Comparison of ENCODE assay signal across 27 mouse cellular contexts in genomic region chr13:60318436-60319020, GRCm38 (mm10).
DNase-seq lines count a peak whose midpoint lies in the region; ATAC-seq and TF ChIP-seq lines count a peak whose summit lies in the region.
"Had no signal": no experiment of that assay in that cellular context is flagged by ENCODE, and none has a peak within 500 bp of the region (broad histone marks: within the 10 kb centered on the region; RNA-seq: fewer than 3 reads in every experiment).

No protein-coding gene starts in this region.

- no peaks in the 10 kb centered on the region for H3K36me3 ChIP-seq in intestine, embryonic 14.5 days (ENCODE audit: control insufficient read depth, insufficient read depth, low read length)
- H3K36me3 ChIP-seq in intestine, postnatal 0 days (ENCODE audit: control insufficient read depth, insufficient read depth) = no peaks in the 10 kb centered on the region
- H3K36me3 ChIP-seq in stomach, embryonic 14.5 days (ENCODE audit: control insufficient read depth, insufficient read depth, low read length) = no peaks in the 10 kb centered on the region
- H3K36me3 ChIP-seq: embryonic facial prominence, embryonic 12.5 days; forebrain, embryonic 12.5 days; G1E; hindbrain, embryonic 15.5 days; kidney, embryonic 15.5 days; liver, embryonic 15.5 days had no signal

- H3K4me3 ChIP-seq in intestine, embryonic 14.5 days (ENCODE audit: low read depth, low read length) = no peak overlapping the region
- no peak overlapping the region for H3K4me3 ChIP-seq in intestine, postnatal 0 days (ENCODE audit: low read depth, low read length)
- H3K4me3 ChIP-seq in stomach, embryonic 14.5 days (ENCODE audit: low read depth, low read length) = no peak overlapping the region
- H3K4me3 ChIP-seq in left cerebral cortex, adult 2 months = no peak overlapping the region
- H3K4me3 ChIP-seq: embryonic facial prominence, embryonic 12.5 days; erythroblast, embryonic 14.5 days; forebrain, embryonic 12.5 days; hindbrain, embryonic 15.5 days; kidney, embryonic 15.5 days; liver, embryonic 15.5 days had no signal

- intact Hi-C loops in left cerebral cortex, adult 2 months (cut with DNase I) = no loop called here

- H3K4me1 ChIP-seq in intestine, embryonic 14.5 days (replicated peaks; ENCODE audit: control insufficient read depth, insufficient read depth, low read length) = no peaks in the 10 kb centered on the region
- no peaks in the 10 kb centered on the region for H3K4me1 ChIP-seq in intestine, postnatal 0 days (replicated peaks; ENCODE audit: control insufficient read depth, insufficient read depth, low read length)
- H3K4me1 ChIP-seq in stomach, embryonic 14.5 days (ENCODE audit: control insufficient read depth, insufficient read depth, low read length) = no peaks in the 10 kb centered on the region
- H3K4me1 ChIP-seq: forebrain, embryonic 12.5 days; hindbrain, embryonic 15.5 days; liver, embryonic 15.5 days had no signal

- no peak overlapping the region for H3K4me2 ChIP-seq in intestine, embryonic 14.5 days (ENCODE audit: low read length)
- no peak overlapping the region for H3K4me2 ChIP-seq in intestine, postnatal 0 days (replicated peaks; ENCODE audit: low read depth)
- H3K4me2 ChIP-seq in stomach, embryonic 14.5 days (replicated peaks; ENCODE audit: low read depth, low read length) = no peak overlapping the region
- H3K4me2 ChIP-seq: embryonic facial prominence, embryonic 12.5 days; forebrain, embryonic 12.5 days; hindbrain, embryonic 15.5 days; kidney, embryonic 15.5 days; liver, embryonic 15.5 days; midbrain, embryonic 11.5 days had no signal

- no peak for ATAC-seq in intestine, embryonic 14.5 days (replicated peaks; ENCODE audit: low FRiP score, low TSS enrichment, low read depth)
- no peak for ATAC-seq in intestine, postnatal 0 days
- ATAC-seq in stomach, embryonic 14.5 days (ENCODE audit: insufficient number of reproducible peaks, insufficient read depth, low FRiP score, low read depth) = no peak; the same call in 1 of the 2 replicates

- TF ChIP-seq CTCF in intestine, postnatal 0 days (IDR thresholded peaks at IDR 0.05; ENCODE audit: low read depth) = no peak
- TF ChIP-seq CTCF in left cerebral cortex, adult 2 months (IDR thresholded peaks at IDR 0.05) = no peak

- no peaks in the 10 kb centered on the region for H3K9me3 ChIP-seq in intestine, embryonic 14.5 days (ENCODE audit: control insufficient read depth, low read length)
- no peaks in the 10 kb centered on the region for H3K9me3 ChIP-seq in intestine, postnatal 0 days (ENCODE audit: control insufficient read depth)
- no peaks in the 10 kb centered on the region for H3K9me3 ChIP-seq in stomach, embryonic 14.5 days (ENCODE audit: control insufficient read depth, low read depth, low read length)
- H3K9me3 ChIP-seq: embryonic facial prominence, embryonic 12.5 days; forebrain, embryonic 12.5 days; hindbrain, embryonic 15.5 days; kidney, embryonic 15.5 days; liver, embryonic 15.5 days had no signal

- WGBS in intestine, embryonic 14.5 days = 49% methylated on average over 8 of the region's 8 CpGs
- WGBS in intestine, postnatal 0 days = 63% methylated on average over 8 of the region's 8 CpGs
- WGBS in stomach, embryonic 14.5 days = 47% methylated on average over 8 of the region's 8 CpGs

- DNase-seq in gastrocnemius, postnatal 25 days = peak; percentile 32
- no peak for DNase-seq in gastrocnemius, adult 8-10 months (ENCODE audit: low spot score in 2 of 2)
- no peak for DNase-seq in intestine, embryonic 14.5 days (ENCODE audit: low spot score)
- peak; percentile 18 for DNase-seq in adipocyte (ENCODE audit: low spot score)
- DNase-seq in left cerebral cortex, adult 2 months (ENCODE audit: extremely low spot score in 1 of 2, low spot score in 2 of 2) = no peak
- no peak for DNase-seq in thymus, postnatal 25 days
- DNase-seq: adrenal gland, adult 8-10 months; cerebellum, adult 11-12 months; cerebellum, postnatal 10 days; gastrocnemius, postnatal 10 days; kidney, adult 11 months; kidney, postnatal 36 days; layer of hippocampus, adult 9-11 months; left cerebral cortex, postnatal 4 days; liver; thymus, postnatal 14 days had no signal

- peak overlapping the region; percentile 27; the same call in 1 of the 2 replicates for H3K27ac ChIP-seq in intestine, embryonic 14.5 days (ENCODE audit: low read depth)
- H3K27ac ChIP-seq in intestine, postnatal 0 days (ENCODE audit: low read depth, low read length) = no peak overlapping the region
- H3K27ac ChIP-seq in stomach, embryonic 14.5 days (ENCODE audit: low read length) = peak overlapping the region; percentile 4; the same call in 1 of the 2 replicates
- no peak overlapping the region for H3K27ac ChIP-seq in left cerebral cortex, adult 2 months
- H3K27ac ChIP-seq: embryonic facial prominence, embryonic 12.5 days; forebrain, embryonic 12.5 days; hindbrain, embryonic 15.5 days; liver, embryonic 15.5 days had no signal

- H3K27me3 ChIP-seq in intestine, embryonic 14.5 days (replicated peaks; ENCODE audit: control insufficient read depth, insufficient read depth, low read length) = no peaks in the 10 kb centered on the region
- H3K27me3 ChIP-seq in intestine, postnatal 0 days (replicated peaks; ENCODE audit: control insufficient read depth, insufficient read depth, low read length) = no peaks in the 10 kb centered on the region
- no peaks in the 10 kb centered on the region for H3K27me3 ChIP-seq in stomach, embryonic 14.5 days (ENCODE audit: control insufficient read depth, insufficient read depth, low read length)
- H3K27me3 ChIP-seq: CH12.LX; embryonic facial prominence, embryonic 12.5 days; forebrain, embryonic 12.5 days; hindbrain, embryonic 15.5 days; kidney, embryonic 15.5 days; liver, embryonic 15.5 days had no signal

- H3K9ac ChIP-seq in intestine, embryonic 14.5 days (ENCODE audit: low read length) = no peak overlapping the region
- no peak overlapping the region for H3K9ac ChIP-seq in intestine, postnatal 0 days (ENCODE audit: low read depth, low read length)
- H3K9ac ChIP-seq in stomach, embryonic 14.5 days (replicated peaks; ENCODE audit: low read depth, low read length) = no peak overlapping the region
- H3K9ac ChIP-seq: embryonic facial prominence, embryonic 12.5 days; forebrain, embryonic 12.5 days; hindbrain, embryonic 15.5 days; kidney, embryonic 15.5 days; liver, embryonic 15.5 days had no signal

Comparison
In these comparisons a context has a peak if more than half of its experiments do, and no peak if none do; other contexts are left out.
1. DNase-seq: peak in gastrocnemius, postnatal 25 days (single experiment) and adipocyte (single experiment); none in gastrocnemius, adult 8-10 months (0 of 2), intestine, embryonic 14.5 days (single experiment), left cerebral cortex, adult 2 months (0 of 2) and thymus, postnatal 25 days (single experiment).
2. H3K27ac ChIP-seq: peak in intestine, embryonic 14.5 days (single experiment) and stomach, embryonic 14.5 days (single experiment); none in intestine, postnatal 0 days (single experiment) and left cerebral cortex, adult 2 months (single experiment).